Mouse (Mus musculus): ENCODE data around the gene Slc16a10.
A peak's percentile ranks its signal among the peaks of the same experiment; 100 is the strongest.

Slc16a10 gene

GRCm38 (mm10) chr10:40109520-40109919 is 32.5 kb downstream of the Slc16a10 start:
- DNase-seq (ENCODE audit: extremely low read depth, low read depth), result no peak

GRCm38 (mm10) chr10:40108992-40109391 is 33.1 kb downstream of the Slc16a10 start:
- DNase-seq (ENCODE audit: extremely low read depth, low read depth), result no peak

- no peak for DNase-seq (ENCODE audit: extremely low read depth, low read depth)
Observed at GRCm38 (mm10) chr10:40107995-40108394, 34.1 kb downstream of the Slc16a10 start.

- DNase-seq (ENCODE audit: extremely low read depth, low read depth), result no peak
Observed at GRCm38 (mm10) chr10:40105174-40105573, 36.9 kb downstream of the Slc16a10 start.

GRCm38 (mm10) chr10:40103790-40104189 is 38.3 kb downstream of the Slc16a10 start:
- no peak for DNase-seq (ENCODE audit: extremely low read depth, low read depth)

GRCm38 (mm10) chr10:40102986-40103385 is 39.1 kb downstream of the Slc16a10 start:
- DNase-seq (ENCODE audit: extremely low read depth, low read depth), result no peak

- DNase-seq (ENCODE audit: extremely low read depth, low read depth), result no peak
Observed at GRCm38 (mm10) chr10:40102166-40102565, 39.9 kb downstream of the Slc16a10 start.

GRCm38 (mm10) chr10:40098441-40098840 is 43.6 kb downstream of the Slc16a10 start:
- no peak for DNase-seq (ENCODE audit: extremely low read depth, low read depth)

GRCm38 (mm10) chr10:40097519-40097918 is 44.5 kb downstream of the Slc16a10 start:
- DNase-seq (ENCODE audit: extremely low read depth, low read depth), result no peak

- DNase-seq (ENCODE audit: extremely low read depth, low read depth), result no peak
Observed at GRCm38 (mm10) chr10:40094752-40095151, 47.3 kb downstream of the Slc16a10 start.

GRCm38 (mm10) chr10:40093526-40093925 is 48.5 kb downstream of the Slc16a10 start:
- no peak for DNase-seq (ENCODE audit: extremely low read depth, low read depth)

- no peak for DNase-seq (ENCODE audit: extremely low read depth, low read depth)
Observed at GRCm38 (mm10) chr10:40091455-40091854, 50.6 kb downstream of the Slc16a10 start.

- no peak for DNase-seq (ENCODE audit: extremely low read depth, low read depth)
Observed at GRCm38 (mm10) chr10:40090504-40091428, 51.3 kb downstream of the Slc16a10 start.

GRCm38 (mm10) chr10:40084332-40085093 is 57.5 kb downstream of the Slc16a10 start:
- DNase-seq (ENCODE audit: extremely low read depth, low read depth), result no peak

GRCm38 (mm10) chr10:40083556-40083955 is 58.5 kb downstream of the Slc16a10 start:
- no peak for DNase-seq (ENCODE audit: extremely low read depth, low read depth)

GRCm38 (mm10) chr10:40082668-40083067 is 59.4 kb downstream of the Slc16a10 start:
- no peak for DNase-seq (ENCODE audit: extremely low read depth, low read depth)

GRCm38 (mm10) chr10:40080533-40080932 is 61.5 kb downstream of the Slc16a10 start:
- no peak for DNase-seq (ENCODE audit: extremely low read depth, low read depth)

GRCm38 (mm10) chr10:40079256-40079655 is 62.8 kb downstream of the Slc16a10 start:
- no peak for DNase-seq (ENCODE audit: extremely low read depth, low read depth)

- DNase-seq (ENCODE audit: extremely low read depth, low read depth), result no peak
Observed at GRCm38 (mm10) chr10:40077960-40078353, 64.1 kb downstream of the Slc16a10 start.

GRCm38 (mm10) chr10:40077346-40077959 is 64.6 kb downstream of the Slc16a10 start:
- DNase-seq (ENCODE audit: extremely low read depth, low read depth), result no peak

GRCm38 (mm10) chr10:40073608-40074007 is 68.5 kb downstream of the Slc16a10 start:
- DNase-seq (ENCODE audit: extremely low read depth, low read depth), result peak; percentile 59

GRCm38 (mm10) chr10:40070684-40071083 is 71.4 kb downstream of the Slc16a10 start:
- DNase-seq (ENCODE audit: extremely low read depth, low read depth), result no peak

Measured in MEL-GATA-1-ER (cell line).